Mouse (Mus musculus) layer of hippocampus, adult 18-20 months (tissue): ENCODE measurements around the gene Ttll3. TPM values are rescaled to one million over a fixed set of nuclear protein-coding genes. Genes with fewer than 3 reads are reported as not detected.

ENCODE experiments used
- DNase-seq, 2 experiments: peaks; one replicate each; pipeline ENCODE4 v3.0.0; 2022; ENCODE audit warnings: low spot score in 2 of 2
- long read RNA-seq: library from polyadenylated mRNA; stranded (forward); transcript quantifications from one replicate; pipeline ENCODE4 v2.0.0, GENCODE M21; 2021
- total RNA-seq, 2 experiments: library from RNA; stranded (reverse); gene quantifications; 2 replicates each; pipeline ENCODE4 v1.2.3; 2021

The Ttll3 gene
- total RNA-seq = 10 to 100 TPM; 14.8 to 17.6 TPM
- long read RNA-seq, partial matches to known transcripts = 1 of 8 reads
- long read RNA-seq, other reads (novel, unspliced or antisense) = 7 of 8 reads

DNA sequence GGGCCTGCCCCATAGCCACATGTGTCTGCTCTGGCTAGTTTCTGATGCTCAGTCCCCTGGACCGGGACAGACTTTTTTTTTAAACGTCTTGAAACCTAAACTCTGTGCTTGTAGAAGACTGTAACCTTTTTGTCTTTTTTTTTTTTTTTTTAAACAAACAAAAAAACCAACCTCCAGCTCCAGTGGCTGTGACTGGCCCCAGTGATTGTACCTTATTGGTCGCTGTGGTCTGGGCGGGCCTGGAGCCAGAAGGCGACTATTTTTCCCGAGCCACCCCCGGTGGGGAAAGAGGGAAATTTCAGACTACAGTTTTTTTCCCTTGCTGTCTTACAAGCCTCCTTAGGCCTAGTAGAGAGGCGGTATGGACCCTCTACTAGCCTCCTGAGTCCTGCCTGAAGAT is at the start of gene Ttll3:
TSS of gene Ttll3 (plus strand) at position 301 of the 400 bp plus-strand sequence.
- no peak for DNase-seq

DNA sequence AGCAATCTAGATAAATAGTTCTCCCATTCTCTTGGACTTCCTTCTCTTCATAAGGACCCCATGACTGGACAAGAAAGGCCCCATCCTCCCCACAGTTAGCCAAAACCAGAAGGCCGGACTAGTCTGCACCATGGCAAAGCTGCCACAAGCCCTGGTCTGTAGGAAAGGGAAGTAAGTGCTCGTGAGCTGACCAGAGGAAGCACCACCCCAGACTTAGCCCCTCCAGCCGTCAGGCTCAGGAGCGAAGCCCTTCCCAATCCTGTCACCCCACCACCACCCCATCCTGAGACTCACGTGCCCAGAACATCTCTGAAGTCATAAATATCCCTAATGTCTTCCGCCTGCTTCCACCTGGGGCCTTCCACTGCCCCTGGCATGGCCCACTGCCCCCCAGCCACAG is 47.5 kb upstream of the Ttll3 start:
- DNase-seq = no peak

DNA sequence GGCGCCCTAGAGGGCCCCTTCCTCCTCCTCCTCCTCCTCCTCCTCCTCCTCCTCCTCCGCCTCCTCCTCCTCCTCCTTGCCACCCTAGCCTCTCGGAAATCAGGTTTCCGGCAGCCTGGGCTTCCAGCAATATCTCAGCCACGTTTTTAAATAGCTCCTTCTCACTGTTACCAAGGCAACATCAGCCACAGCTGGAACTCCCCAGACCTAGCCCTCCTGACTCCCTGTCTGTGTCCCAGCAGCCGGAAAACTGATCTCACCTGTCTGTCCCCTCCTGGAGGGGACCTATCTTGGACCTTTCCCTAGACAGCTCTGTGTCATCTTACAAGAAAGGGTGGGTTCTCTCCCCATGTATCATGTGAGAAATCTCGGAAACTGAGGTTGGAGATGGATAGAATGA is 46.8 kb upstream of the Ttll3 start:
- no peak for DNase-seq

DNA sequence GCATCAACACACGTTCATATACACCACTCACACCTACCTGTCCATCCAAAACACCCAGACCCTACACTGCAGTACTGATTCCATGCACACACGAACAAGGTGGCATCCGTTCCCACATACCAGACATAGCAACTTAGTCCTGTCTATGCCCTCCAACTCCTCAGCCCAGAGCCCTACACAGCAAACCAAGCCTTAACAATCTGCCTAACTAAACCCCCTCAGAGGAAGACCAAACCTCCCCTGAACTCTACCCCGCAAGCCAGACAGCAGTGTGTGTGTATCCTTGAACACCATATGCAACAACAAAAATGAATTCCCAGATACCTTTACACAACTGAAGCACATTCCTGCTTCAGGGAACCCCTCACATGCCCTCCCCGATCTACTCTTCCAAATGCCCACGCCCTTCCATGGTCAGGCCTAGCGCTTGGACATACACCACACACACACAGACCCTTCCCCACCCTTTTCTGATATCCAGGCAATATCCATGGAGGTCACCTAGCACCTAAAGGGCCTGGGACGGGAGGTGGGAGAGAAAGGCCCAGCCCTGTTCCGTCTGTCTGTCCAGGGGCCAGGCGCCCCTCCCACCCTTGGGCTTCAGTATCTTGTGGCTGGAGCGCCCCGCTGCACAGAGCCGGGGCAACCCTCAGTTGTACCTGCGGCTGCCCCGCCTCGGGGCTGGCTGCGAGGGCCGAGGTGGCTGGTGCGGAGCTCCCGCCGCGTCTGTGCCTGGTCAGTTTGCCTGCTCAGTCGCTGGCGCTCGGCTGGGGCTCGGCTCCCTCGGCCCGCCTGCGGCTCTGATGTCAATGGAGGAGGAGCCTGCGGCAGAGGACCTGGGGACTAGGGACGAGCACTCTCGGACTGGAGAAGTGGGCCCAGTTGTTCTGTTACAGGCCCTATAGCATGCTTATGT is 45.6 kb upstream of the Ttll3 start, which contains the start of gene Camk1:
TSS of gene Camk1 (minus strand) at position 808 of the 916 bp plus-strand sequence.
- peak; percentile 64 to 69 for DNase-seq

DNA sequence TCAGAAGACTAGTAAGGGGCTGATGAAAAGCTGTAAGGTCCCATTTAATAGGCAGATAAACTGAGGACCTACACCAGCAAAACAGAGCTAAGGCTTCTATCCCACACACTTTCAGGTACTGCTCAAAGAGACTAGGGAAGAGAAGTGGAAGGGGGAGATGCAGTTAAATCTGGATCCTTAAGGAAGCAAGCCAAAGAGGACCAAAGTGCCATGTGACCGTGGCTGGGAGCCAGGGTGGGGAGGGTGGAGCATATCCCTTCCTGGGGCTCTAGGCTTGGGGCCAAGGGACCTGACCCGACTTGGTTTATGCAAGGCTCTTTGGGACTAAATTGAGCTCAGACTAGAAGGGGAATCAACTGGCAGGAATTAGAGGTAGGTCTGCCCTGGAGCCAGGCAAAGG is 44.7 kb upstream of the Ttll3 start:
- DNase-seq = no peak

DNA sequence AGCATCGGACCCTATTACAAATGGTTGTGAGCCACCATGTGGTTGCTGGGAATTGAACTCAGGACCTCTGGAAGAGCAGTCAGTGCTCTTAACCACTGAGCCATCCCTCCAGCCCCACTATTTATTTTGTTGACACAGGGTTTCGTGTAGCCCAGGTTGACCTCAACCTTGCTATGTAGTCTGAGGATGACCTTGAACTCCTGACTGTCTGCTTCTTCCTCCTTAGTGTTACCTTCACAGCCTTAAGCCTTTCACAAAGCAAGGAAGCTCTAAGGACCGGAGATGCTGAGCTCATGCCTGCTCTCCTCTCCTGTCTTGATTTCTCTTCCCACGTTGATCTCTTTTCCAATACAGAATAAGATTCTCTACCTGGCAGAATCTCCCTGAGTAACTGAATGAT is 42.2 kb upstream of the Ttll3 start:
- DNase-seq = no peak

DNA sequence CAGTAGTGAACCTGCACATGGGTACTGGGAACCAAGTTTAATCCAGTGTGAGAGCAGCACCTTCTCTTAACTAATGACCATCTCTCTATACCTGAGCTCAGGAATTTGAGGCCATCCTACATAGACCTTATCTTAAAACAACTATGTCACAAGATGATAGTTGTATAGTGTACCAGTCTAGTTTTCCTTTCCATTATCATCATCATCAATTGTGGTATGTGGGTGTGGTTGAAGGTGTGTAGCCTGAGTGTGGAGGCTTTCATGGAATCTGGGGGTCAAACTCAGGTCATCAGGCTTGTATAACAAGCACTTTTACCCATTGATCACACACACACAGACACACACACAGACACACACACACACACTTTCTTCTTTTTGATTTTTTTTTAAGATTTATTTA is 38.5 kb upstream of the Ttll3 start:
- DNase-seq = no peak

DNA sequence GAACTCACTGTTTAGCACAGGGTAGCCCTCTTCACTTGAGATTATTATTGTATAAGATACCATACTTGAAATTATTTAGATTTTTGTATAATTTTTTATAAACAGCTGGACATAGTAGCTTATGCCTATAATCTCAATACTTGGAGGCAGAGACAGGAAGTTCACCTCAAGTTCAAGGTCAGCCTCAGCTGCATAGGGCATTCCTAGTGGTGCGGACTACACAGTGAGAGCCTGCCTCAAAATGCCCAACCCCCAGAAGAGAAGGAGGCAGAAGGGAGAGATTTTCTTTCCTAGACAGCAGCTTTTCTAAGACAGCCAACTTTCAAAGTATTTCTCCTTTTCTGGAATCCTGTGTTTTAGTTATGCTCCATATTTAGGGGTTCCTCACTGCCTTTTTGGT is 37.9 kb upstream of the Ttll3 start:
- DNase-seq = no peak

DNA sequence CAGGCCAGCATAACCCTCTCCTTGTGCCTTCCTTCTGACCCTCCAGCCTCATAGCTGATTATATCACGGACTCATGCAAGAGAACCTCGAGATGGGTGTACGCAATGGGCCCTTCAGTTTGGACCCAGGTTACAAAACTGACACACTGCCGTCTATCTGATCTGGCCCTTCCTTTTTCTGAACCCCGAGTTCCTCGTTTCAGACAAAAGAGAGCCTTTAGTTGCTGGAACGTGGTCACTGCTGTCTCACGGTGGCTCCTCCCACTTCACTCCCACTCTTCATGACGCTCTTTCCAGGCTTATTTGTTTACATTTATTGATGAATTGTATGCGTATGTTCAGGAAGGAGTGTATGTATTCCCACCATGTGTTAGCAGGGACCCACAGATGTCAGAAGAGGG is 37.4 kb upstream of the Ttll3 start:
- no peak for DNase-seq

DNA sequence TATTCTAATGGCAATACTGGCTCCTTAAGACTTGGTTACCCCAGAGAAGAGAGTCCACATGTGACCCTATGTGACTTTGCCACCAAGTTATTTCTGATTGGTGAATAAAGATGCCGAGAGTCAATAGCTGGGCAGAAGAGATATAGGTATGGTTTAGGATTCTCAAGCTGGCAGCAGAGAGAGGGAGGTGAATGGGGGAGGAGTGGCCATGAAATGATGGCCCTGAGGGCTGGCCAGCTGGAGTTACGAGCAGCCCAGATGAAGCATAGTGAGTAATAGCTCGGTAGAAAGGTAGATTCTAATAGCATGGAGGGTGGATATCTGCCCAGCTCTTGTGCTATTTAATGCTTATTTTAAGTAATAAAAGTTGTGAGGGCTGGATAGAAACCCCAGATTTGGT is 36.2 kb upstream of the Ttll3 start:
- DNase-seq = no peak

DNA sequence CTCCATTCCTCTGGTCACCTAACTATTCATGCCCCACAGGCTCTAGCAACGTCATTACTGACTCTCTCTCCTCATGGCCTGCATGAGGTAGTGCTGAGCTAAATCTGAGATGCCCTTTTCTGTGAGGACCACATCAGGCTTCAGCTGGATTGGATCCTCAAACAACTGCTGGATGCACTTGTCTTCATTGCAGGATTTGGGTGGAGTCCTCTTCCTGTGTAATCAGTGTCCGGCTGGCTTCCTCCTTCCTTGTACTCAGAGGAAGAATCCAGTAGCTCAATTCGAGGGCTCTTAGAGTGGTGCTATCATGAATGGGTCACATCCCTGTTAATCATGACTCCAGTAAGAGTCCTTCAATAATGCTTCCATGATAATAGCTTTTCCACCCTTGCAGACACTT is 35.4 kb upstream of the Ttll3 start:
- no peak for DNase-seq

DNA sequence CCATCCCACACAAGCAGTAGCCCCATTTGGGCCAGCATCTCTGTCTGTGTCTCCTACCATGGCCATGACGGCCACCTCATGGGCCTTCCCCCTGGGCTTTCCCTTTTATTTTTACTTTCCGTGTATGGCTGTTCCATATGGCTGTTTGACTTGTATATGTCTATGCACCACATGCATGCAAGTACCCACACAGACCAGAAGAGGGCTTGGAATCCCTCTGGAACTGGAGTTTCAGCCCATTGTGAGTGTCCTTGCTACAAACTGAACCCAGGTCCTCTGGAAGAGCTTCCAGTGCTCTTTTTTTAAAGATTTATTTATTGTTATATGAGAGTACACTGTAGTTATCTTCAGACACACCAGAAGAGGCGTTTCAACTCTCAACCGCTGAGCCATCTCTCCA is 27.6 kb upstream of the Ttll3 start:
- DNase-seq = no peak

DNA sequence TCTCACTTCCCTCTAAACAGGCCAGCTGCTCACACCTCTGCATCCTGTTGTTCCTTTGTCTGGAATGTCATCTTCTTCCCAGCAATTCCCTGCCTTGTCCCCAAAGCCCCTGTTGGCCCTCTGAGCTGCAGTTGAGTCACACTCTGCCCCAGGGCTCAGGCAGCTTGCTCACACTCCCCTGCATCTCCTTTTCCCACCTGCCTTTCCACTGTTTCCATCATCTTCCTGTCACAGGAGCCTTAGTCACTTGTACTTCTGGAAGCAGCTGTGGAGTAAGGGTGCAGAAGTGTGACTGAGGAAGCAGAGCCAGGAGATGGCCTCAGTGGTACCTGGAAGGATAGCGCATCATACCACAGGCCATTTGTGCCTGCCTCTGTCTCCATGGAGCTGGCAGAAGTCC is 26.8 kb upstream of the Ttll3 start:
- DNase-seq = no peak

DNA sequence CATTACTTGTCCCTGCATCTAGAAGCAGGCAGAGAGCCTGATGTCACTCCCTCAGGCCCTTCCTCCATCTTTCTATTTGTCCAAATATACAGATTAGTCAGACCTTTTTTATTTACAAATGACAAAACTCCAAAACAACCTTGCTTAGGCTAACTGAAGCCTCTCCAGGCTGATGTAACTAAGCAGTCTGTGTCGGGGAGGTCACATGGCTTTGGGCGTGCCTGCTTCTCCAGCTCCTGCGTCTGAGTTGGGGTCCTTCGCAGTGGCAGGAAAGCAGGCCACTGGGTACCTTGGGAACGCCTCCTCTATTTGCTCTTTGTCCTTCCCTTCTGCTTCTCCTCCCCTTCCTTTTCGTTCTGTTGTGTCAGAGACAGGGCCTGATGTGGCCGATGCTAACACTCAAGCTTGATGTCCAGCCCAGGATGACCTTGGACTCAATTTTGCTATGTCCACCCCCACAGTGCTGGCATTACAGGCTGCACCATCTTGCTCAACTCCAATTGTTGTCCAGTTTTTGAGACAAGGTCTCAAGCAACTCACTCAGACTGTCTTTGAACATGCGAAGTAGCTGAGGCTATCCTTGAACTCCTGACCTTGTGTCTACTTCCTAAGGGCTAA is 24.4 kb upstream of the Ttll3 start:
- no peak for DNase-seq

DNA sequence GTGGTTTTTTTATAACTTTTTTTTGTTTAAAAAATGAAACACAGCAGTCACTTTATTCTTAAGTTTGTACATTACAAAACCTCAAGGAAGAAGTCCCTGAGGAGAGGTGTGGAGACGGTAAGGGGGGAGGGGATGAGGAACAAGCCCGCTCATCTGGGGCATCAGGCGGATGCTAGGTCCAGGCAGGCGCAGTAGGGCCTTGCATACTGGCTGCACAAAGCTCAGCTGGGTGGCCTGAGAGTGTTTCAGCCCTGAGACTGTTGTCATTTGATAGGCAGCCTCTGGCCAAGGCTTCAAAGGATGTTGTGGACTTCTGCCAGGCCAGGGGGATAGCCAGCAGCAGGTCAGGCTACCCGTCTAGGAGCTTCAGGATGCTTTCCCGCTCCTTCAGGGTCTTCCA is 22.4 kb upstream of the Ttll3 start:
- DNase-seq = no peak

DNA sequence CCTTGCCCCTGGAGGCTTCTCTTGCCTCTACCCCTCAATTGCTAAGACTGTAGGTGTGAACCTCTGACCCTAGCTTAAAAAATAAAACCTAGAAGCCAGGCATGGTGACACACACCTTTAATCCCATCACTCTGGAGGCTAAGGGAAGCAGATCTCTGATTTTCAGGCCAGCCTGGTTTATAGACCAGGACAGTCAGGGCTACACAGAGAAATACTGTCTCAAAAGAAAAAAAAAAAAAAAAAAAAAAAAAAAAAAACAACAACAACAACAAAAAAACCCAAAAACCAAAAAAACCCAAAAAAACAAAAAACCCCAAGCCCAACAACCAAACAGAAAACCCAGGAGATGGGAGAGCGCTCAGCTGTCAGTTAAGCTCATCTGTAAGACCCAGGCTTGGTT is 21.5 kb upstream of the Ttll3 start:
- no peak for DNase-seq

DNA sequence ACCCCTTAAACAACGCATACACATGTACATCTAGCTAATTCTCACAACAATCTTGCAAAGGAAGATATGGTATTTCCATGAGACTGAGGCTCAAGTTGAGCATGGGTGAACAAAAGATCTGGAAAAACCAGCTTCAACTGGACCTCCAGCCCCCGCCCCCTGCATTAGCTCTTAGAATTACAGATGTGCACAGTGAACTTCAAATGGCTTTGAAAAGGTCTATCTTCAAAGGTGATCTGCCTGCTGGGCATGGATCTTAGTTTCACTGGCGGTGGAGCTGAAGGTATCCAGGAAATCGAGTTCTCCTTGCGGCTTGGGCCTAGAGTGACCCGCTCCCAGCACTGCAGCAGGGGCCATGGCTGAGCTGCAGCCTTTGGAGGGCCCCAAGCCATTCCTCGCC is 20.9 kb upstream of the Ttll3 start:
- no peak for DNase-seq

DNA sequence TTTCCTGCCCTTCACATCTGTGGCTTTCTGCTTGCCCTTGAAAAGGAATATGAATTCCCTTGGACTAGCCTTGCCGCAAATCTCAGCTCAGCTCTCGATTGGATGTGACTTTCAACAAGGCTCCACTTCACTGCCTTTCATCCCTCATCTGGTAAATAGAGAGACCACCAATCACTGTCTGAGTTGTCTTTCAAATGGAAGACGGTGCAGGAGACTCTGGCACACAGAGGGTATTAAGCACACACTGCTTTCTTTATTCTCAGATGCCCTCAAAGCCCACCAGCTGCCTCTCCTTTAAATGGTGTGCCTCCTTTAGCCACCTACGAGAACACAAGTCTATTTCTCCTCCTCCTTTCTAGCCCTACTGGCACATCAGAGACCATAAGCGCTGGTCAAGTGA is 20.5 kb upstream of the Ttll3 start:
- no peak for DNase-seq

DNA sequence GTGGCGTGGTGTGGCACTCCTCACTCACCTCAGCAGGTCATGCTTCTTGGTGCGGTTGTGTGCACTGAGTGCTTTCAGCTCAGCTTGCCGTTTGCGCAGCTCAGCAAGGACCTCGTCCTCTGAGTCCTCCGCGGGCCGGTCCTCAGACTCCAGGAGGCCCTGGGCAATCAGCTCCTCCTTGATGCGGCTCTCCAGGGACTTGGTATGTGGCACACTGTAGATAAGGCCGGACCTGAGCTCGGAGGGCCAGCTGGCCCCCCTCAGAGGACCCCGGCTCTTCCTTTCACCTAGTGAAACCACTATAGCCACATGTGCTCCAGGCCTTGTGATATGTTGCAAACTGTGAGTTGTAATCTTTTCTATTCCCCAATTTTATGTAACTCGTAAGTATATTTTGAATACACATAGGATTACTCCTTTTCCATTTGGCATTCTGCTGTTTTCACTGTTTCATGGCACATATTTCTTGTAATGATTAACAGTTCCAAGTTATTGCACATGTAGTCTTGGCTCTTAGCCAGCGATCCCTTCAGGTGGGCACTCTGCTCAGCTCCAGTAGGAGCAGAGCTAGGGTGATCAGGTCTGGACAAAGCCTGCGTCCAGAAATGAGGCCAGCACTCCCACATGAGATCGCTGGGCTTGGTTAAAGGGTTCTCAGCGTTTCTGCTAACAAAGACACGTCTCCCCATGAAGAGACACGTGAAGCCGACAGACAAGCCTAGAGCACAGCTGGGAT is 18.7 kb upstream of the Ttll3 start:
- DNase-seq = no peak

DNA sequence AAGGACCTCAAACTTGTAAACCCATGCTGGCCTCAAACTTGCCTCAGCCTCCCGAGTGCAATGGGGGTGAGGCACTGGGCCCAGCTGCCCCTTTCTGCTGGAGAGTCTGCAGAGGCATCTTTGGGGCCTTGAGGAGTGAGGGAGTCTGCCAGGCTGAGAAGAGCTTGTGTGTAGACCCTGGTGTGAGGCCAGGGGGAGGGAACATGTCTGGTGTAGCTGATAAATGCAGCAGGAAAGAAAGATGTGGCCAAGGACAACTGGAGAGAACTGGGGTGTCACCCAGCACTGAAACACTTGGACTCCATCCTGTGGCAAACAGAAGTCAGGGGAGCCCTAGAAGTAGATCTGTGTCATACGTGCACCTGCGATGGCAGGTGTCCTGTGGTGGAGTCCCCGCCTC is 15.6 kb upstream of the Ttll3 start:
- no peak for DNase-seq

DNA sequence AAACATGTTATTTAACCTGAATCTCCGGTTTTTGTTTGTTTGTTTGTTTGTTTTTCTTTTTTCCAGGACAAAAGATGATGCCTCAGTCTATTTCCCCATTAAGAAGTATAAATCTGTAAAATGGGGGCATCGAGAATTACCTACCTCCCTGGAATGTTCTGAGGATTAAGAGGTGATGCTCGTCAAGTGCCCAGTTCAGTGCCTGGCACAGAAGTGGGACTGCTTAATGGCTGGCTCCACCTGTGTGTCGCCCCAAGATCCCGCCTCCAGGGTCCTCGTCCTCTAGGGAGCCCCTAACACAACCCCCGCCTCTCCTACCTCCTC is 11.9 kb upstream of the Ttll3 start:
- no peak for DNase-seq
